24 mouse cellular contexts compared by ENCODE assay signal in genomic region chr9:123651369-123651768, GRCm38 (mm10). TPM values are rescaled to one million over a fixed set of nuclear protein-coding genes. Genes with fewer than 3 reads are reported as not detected.
DNase-seq lines count a peak whose midpoint lies in the region; ATAC-seq lines count a peak whose summit lies in the region.
"Had no signal": no experiment of that assay in that cellular context is flagged by ENCODE, and none has a peak within 500 bp of the region (broad histone marks: within the 10 kb centered on the region; RNA-seq: fewer than 3 reads in every experiment).

No protein-coding gene starts in this region.

- H3K27ac ChIP-seq in embryonic facial prominence, embryonic 14.5 days (replicated peaks; ENCODE audit: low read depth, low read length): no peak overlapping the region
- H3K27ac ChIP-seq in stomach, embryonic 14.5 days (ENCODE audit: low read length): no peak overlapping the region
- H3K27ac ChIP-seq in hindbrain, embryonic 12.5 days: no peak overlapping the region
- H3K27ac ChIP-seq: embryonic facial prominence, embryonic 12.5 days; gastrocnemius, adult 2 months; heart, embryonic 10.5 days; hindbrain, embryonic 15.5 days; midbrain, embryonic 13.5 days; neural tube, embryonic 12.5 days had no signal

- H3K4me1 ChIP-seq in embryonic facial prominence, embryonic 14.5 days (ENCODE audit: control insufficient read depth, insufficient read depth, low read length): no peaks in the 10 kb centered on the region
- H3K4me1 ChIP-seq in stomach, embryonic 14.5 days (ENCODE audit: control insufficient read depth, insufficient read depth, low read length): no peaks in the 10 kb centered on the region
- H3K4me1 ChIP-seq in hindbrain, embryonic 12.5 days: no peaks in the 10 kb centered on the region
- H3K4me1 ChIP-seq: embryonic facial prominence, embryonic 12.5 days; heart, embryonic 10.5 days; hindbrain, embryonic 15.5 days; midbrain, embryonic 13.5 days; neural tube, embryonic 12.5 days had no signal

- WGBS in embryonic facial prominence, embryonic 14.5 days: 46% methylated on average over 4 of the region's 4 CpGs
- 38% methylated on average over 4 of the region's 4 CpGs for WGBS in stomach, embryonic 14.5 days
- WGBS in hindbrain, embryonic 12.5 days: 57% methylated on average over 4 of the region's 4 CpGs

- H3K4me2 ChIP-seq in embryonic facial prominence, embryonic 14.5 days (ENCODE audit: low read depth, low read length): no peak overlapping the region
- H3K4me2 ChIP-seq in stomach, embryonic 14.5 days (replicated peaks; ENCODE audit: low read depth, low read length): no peak overlapping the region
- H3K4me2 ChIP-seq in hindbrain, embryonic 12.5 days (replicated peaks): no peak overlapping the region
- H3K4me2 ChIP-seq: embryonic facial prominence, embryonic 12.5 days; hindbrain, embryonic 15.5 days; midbrain, embryonic 13.5 days; neural tube, embryonic 12.5 days had no signal

- no peaks in the 10 kb centered on the region for H3K27me3 ChIP-seq in embryonic facial prominence, embryonic 14.5 days (replicated peaks; ENCODE audit: control insufficient read depth, insufficient read depth, low read length)
- H3K27me3 ChIP-seq in stomach, embryonic 14.5 days (ENCODE audit: control insufficient read depth, insufficient read depth, low read length): no peaks in the 10 kb centered on the region
- no peaks in the 10 kb centered on the region for H3K27me3 ChIP-seq in hindbrain, embryonic 12.5 days
- H3K27me3 ChIP-seq: embryonic facial prominence, embryonic 12.5 days; hindbrain, embryonic 15.5 days; midbrain, embryonic 13.5 days; neural tube, embryonic 12.5 days had no signal

- no peaks in the 10 kb centered on the region for H3K36me3 ChIP-seq in embryonic facial prominence, embryonic 14.5 days (ENCODE audit: control insufficient read depth, insufficient read depth, low read length)
- H3K36me3 ChIP-seq in stomach, embryonic 14.5 days (ENCODE audit: control insufficient read depth, insufficient read depth, low read length): no peaks in the 10 kb centered on the region
- no peaks in the 10 kb centered on the region for H3K36me3 ChIP-seq in hindbrain, embryonic 12.5 days
- H3K36me3 ChIP-seq: embryonic facial prominence, embryonic 12.5 days; heart, embryonic 10.5 days; hindbrain, embryonic 15.5 days; midbrain, embryonic 13.5 days; neural tube, embryonic 12.5 days had no signal

- DNase-seq in lung, postnatal 36 days: peak; percentile 10
- DNase-seq in lung, postnatal 4 days: no peak
- peak; percentile 21 for DNase-seq in brain, adult 2 months (ENCODE audit: low read depth, low spot score)
- DNase-seq in embryonic facial prominence, embryonic 14.5 days (ENCODE audit: low spot score): peak; percentile 52
- no peak for DNase-seq in right cerebral cortex, adult 2 months (ENCODE audit: low spot score in 2 of 2)
- DNase-seq: adrenal gland, postnatal 10 days; cerebellum, adult 11 months; cerebellum, postnatal 14 days; gastrocnemius, adult 2 months; heart, postnatal 10 days; kidney, adult 2 months; kidney, postnatal 10 days; liver, postnatal 0 days; thymus, adult 18-20 months; thymus, postnatal 4 days had no signal

- no peaks in the 10 kb centered on the region for H3K9me3 ChIP-seq in embryonic facial prominence, embryonic 14.5 days (ENCODE audit: control insufficient read depth, low read length)
- H3K9me3 ChIP-seq in stomach, embryonic 14.5 days (ENCODE audit: control insufficient read depth, low read depth, low read length): no peaks in the 10 kb centered on the region
- no peaks in the 10 kb centered on the region for H3K9me3 ChIP-seq in hindbrain, embryonic 12.5 days (replicated peaks)
- H3K9me3 ChIP-seq: embryonic facial prominence, embryonic 12.5 days; heart, embryonic 10.5 days; hindbrain, embryonic 15.5 days; midbrain, embryonic 13.5 days; neural tube, embryonic 12.5 days had no signal

- no peak overlapping the region for H3K4me3 ChIP-seq in embryonic facial prominence, embryonic 14.5 days (ENCODE audit: low read depth, low read length)
- no peak overlapping the region for H3K4me3 ChIP-seq in stomach, embryonic 14.5 days (ENCODE audit: low read depth, low read length)
- no peak overlapping the region for H3K4me3 ChIP-seq in hindbrain, embryonic 12.5 days
- H3K4me3 ChIP-seq: embryonic facial prominence, embryonic 12.5 days; gastrocnemius, adult 2 months; heart, embryonic 10.5 days; hindbrain, embryonic 15.5 days; midbrain, embryonic 13.5 days; neural tube, embryonic 12.5 days had no signal

- H3K9ac ChIP-seq in embryonic facial prominence, embryonic 14.5 days (ENCODE audit: low read depth, low read length): no peak overlapping the region
- H3K9ac ChIP-seq in stomach, embryonic 14.5 days (replicated peaks; ENCODE audit: low read depth, low read length): no peak overlapping the region
- H3K9ac ChIP-seq in hindbrain, embryonic 12.5 days: no peak overlapping the region
- H3K9ac ChIP-seq: embryonic facial prominence, embryonic 12.5 days; hindbrain, embryonic 15.5 days; liver, postnatal 0 days; midbrain, embryonic 13.5 days; neural tube, embryonic 12.5 days had no signal

- peak; percentile 86; the same call in 1 of the 2 replicates for ATAC-seq in embryonic facial prominence, embryonic 14.5 days (ENCODE audit: low read depth)
- ATAC-seq in stomach, embryonic 14.5 days (ENCODE audit: insufficient number of reproducible peaks, insufficient read depth, low FRiP score, low read depth): 0 out of 2 replicates have a peak, but pooled peaks have one; percentile 49
- ATAC-seq in hindbrain, embryonic 12.5 days (ENCODE audit: low FRiP score): no peak
- ATAC-seq: liver, postnatal 0 days; midbrain, embryonic 13.5 days had no signal

RNA-seq across cellular contexts. Expression of gene Slc6a20b, which starts 19.0 kb away (rescaled TPM):
- polyA plus RNA-seq in embryonic facial prominence, embryonic 14.5 days (2014; fragmentation: Nextera tagmentation; extraction: Ambion mirVana): 0.10 and 0.17 TPM in 2 replicates
- 0.31 and 0.69 TPM in 2 replicates for polyA plus RNA-seq in stomach, embryonic 14.5 days (2014; fragmentation: Nextera tagmentation; extraction: Ambion mirVana)
- 0.27 and 0.38 TPM in 2 replicates for polyA plus RNA-seq in hindbrain, embryonic 12.5 days (2016; fragmentation: Nextera tagmentation; extraction: Ambion mirVana)
- polyA plus RNA-seq: liver, adult 2 months had no signal

RNA-seq across cellular contexts. Expression of gene Ccr9, which starts 26.9 kb away (rescaled TPM):
- polyA plus RNA-seq in embryonic facial prominence, embryonic 14.5 days (2014; fragmentation: Nextera tagmentation; extraction: Ambion mirVana): 0.12 and 0.24 TPM in 2 replicates
- 0.26 and 0.32 TPM in 2 replicates for polyA plus RNA-seq in stomach, embryonic 14.5 days (2014; fragmentation: Nextera tagmentation; extraction: Ambion mirVana)
- polyA plus RNA-seq in hindbrain, embryonic 12.5 days (2016; fragmentation: Nextera tagmentation; extraction: Ambion mirVana): 0.25 and 0.29 TPM in 2 replicates
- polyA plus RNA-seq: heart, embryonic 10.5 days had no signal

RNA-seq across cellular contexts. Expression of gene Slc6a20a, which starts 27.3 kb away (rescaled TPM):
- polyA plus RNA-seq in embryonic facial prominence, embryonic 14.5 days (2014; fragmentation: Nextera tagmentation; extraction: Ambion mirVana): 0.99 and 1.5 TPM in 2 replicates
- 0.27 and 0.76 TPM in 2 replicates for polyA plus RNA-seq in stomach, embryonic 14.5 days (2014; fragmentation: Nextera tagmentation; extraction: Ambion mirVana)
- 1.5 and 1.6 TPM in 2 replicates for polyA plus RNA-seq in hindbrain, embryonic 12.5 days (2016; fragmentation: Nextera tagmentation; extraction: Ambion mirVana)
- polyA plus RNA-seq: C2C12; heart, embryonic 10.5 days; liver, adult 2 months had no signal

Comparison
In these comparisons a context has a peak if more than half of its experiments do, and no peak if none do; other contexts are left out.
1. DNase-seq: peak in lung, postnatal 36 days (single experiment), brain, adult 2 months (single experiment) and embryonic facial prominence, embryonic 14.5 days (single experiment); none in lung, postnatal 4 days (0 of 2) and right cerebral cortex, adult 2 months (0 of 2).